Mouse (Mus musculus): Measurements from ENCODE around the gene Gpr137. TPM values are rescaled to one million over a fixed set of nuclear protein-coding genes. Genes with fewer than 3 reads are reported as not detected.

The Gpr137 gene
- polyA plus RNA-seq, 1 experiment from 2014 or later: 29.5 TPM

DNA sequence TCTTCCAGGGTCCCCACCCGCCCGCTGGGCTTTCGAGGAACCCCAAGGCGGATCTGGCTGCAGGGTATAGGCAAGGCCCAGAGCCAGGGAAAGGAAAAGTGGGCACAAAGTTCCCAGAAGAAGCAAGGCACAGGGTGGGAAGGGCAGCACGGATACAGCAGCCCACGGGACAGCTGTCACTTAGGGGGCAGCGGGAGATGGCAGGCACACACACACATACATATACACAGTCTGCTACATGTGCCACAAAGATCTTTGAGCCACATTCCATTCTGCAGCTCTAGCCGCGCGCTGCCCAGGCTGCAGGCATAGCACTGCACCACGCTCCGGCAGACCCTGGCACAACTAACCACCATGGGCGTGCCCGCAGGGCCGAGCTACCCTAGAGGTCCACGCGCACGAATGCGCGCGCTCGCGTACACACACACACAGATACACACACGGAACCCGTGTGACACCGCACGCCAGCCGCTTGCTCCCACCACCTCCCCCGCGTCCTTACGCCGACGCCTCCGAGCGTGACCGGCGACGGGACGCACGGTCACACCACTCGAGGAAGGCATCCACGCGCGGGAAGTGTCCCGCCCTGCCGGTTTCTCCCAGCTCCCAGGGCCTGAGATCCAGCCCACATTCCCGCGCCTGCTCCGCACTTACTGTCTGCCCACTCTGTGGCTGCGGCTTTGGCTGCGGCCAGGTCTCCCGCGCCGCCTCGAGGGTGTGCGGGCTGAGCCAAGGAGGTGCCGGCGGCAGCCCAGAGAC is 8.7 kb downstream of the Gpr137 start:
- peaks cover 20% of the 10 kb centered on the region for H3K4me1 ChIP-seq
- no peak overlapping the region; the same call in 1 of the 2 replicates for H3K27ac ChIP-seq (replicated peaks)
- WGBS: 3% methylated on average over 58 of the region's 58 CpGs

DNA sequence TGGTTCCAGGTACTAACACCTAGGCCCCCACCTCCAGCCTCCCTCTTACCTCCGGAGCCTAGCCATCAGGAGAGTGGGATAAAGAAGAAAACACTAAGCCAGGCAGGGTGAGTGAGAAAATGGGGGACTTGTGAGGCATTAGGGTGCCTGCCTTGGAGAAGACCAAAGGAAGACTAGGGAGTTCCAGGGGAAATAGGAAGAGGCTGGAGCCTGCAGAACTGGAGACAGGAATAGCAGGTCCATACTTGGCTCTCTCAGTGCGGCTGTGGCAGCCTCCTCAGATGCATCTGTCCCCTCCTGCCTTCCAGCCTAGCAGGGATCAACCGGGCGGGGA is 9.2 kb downstream of the Gpr137 start:
- Histone ChIP-seq H3K9me3 (replicated peaks) (no peaks in the 10 kb centered on the region), H3K27ac (replicated peaks) (no peak overlapping the region), H3K4me3 (no peak overlapping the region), H3K36me3 (0 out of 2 replicates have a peak, but pooled peaks cover 1% of the 10 kb centered on the region), H3K4me1 (peaks cover 23% of the 10 kb centered on the region), H3K27me3 (ENCODE audit: low read depth, poor library complexity, severe bottlenecking) (peaks cover 85% of the 10 kb centered on the region)
- no peak for DNase-seq (ENCODE audit: low spot score)
- WGBS: 18% methylated on average over 4 of the region's 4 CpGs

More for the DNA sequence above, 8.7 kb downstream of the Gpr137 start:
- peaks cover 85% of the 10 kb centered on the region for H3K27me3 ChIP-seq (ENCODE audit: low read depth, poor library complexity, severe bottlenecking)
- H3K9me3 ChIP-seq (replicated peaks): no peaks in the 10 kb centered on the region
- H3K36me3 ChIP-seq: 0 out of 2 replicates have a peak, but pooled peaks cover 2% of the 10 kb centered on the region
- DNase-seq (ENCODE audit: low spot score): no peak
- H3K4me3 ChIP-seq: peak overlapping the region; percentile 47

DNA sequence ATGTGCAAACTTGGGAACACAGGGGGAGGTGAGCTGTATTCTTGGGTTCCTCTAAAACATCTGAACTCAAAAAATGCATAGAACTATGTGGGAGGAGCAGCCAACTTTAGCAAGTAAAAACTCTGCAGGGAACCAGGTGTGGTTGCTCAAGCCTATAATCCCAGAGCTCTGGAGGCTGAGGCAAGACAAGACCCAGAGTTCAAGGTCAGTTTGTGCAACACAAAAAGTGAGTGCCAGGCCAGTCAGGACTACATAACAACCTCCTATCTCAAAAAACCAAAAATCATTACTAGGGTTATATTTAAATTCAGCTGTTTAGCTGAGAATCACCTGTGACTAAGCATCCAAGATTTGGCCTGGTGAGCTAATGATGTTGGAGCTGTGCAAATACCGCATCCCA is 10.3 kb downstream of the Gpr137 start:
- Histone ChIP-seq H3K36me3 (no peaks in the 10 kb centered on the region), H3K27ac (replicated peaks) (no peak overlapping the region), H3K4me1 (peaks cover 32% of the 10 kb centered on the region), H3K4me3 (no peak overlapping the region), H3K27me3 (ENCODE audit: low read depth, poor library complexity, severe bottlenecking) (peaks cover 95% of the 10 kb centered on the region), H3K9me3 (replicated peaks) (no peaks in the 10 kb centered on the region)
- WGBS: 48% methylated on average over 1 of the region's 1 CpGs
- no peak for DNase-seq (ENCODE audit: low spot score)

DNA sequence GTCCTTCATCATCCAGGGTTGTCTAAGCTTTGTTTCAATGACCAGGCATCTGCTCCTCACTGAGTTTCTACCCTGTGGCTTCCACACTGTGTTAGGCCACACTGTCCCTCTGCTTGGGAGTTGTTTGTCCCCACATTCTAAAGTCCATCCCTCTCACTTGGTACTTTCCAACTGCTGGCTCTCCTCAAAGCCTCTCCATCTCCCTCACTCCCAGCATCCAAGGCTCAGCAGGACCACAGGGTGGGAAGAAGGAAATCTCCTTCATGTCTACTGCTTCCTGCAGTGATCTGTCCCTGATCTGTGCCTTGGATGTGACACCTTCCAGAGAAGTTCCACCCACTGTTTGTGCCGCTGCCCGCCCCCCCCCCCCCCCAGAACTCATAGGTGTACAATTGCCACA is 11.3 kb downstream of the Gpr137 start:
- Histone ChIP-seq H3K27ac (replicated peaks) (no peak overlapping the region), H3K4me1 (peaks cover 42% of the 10 kb centered on the region), H3K36me3 (no peaks in the 10 kb centered on the region), H3K4me3 (no peak overlapping the region), H3K27me3 (ENCODE audit: low read depth, poor library complexity, severe bottlenecking) (peaks cover 100% of the 10 kb centered on the region), H3K9me3 (replicated peaks) (no peaks in the 10 kb centered on the region; the same call in 1 of the 2 replicates)
- DNase-seq (ENCODE audit: low spot score): no peak
- whole genome bisulfite sequencing: 0% methylated on average over 2 of the region's 2 CpGs

DNA sequence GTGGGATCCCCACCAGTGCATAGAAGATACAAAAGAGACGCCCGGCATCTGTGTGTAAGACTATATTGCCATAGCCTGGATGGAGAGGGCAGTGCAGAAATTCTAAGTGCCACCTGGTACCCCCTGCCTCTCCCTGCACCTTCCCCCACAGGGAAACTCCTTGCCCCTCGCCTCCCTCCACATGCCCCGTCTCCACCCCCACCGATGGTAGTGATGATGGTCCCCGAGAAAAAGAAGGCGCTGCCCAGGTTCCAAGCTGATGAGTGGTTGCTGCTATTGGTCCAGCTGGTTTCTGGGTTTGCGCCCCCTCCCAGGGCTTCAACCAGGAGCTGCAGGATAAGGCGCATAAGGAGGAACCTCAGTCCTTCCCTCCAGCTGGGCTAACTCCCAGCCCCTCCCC is 14.2 kb downstream of the Gpr137 start:
- no peak for DNase-seq (ENCODE audit: low spot score)
- WGBS: 8% methylated on average over 9 of the region's 9 CpGs
- Histone ChIP-seq H3K9me3 (replicated peaks) (no peaks in the 10 kb centered on the region; the same call in 1 of the 2 replicates), H3K36me3 (no peaks in the 10 kb centered on the region), H3K4me3 (no peak overlapping the region; the same call in 1 of the 2 replicates), H3K27me3 (ENCODE audit: low read depth, poor library complexity, severe bottlenecking) (peaks cover 100% of the 10 kb centered on the region), H3K27ac (replicated peaks) (no peak overlapping the region), H3K4me1 (peaks cover 44% of the 10 kb centered on the region)

DNA sequence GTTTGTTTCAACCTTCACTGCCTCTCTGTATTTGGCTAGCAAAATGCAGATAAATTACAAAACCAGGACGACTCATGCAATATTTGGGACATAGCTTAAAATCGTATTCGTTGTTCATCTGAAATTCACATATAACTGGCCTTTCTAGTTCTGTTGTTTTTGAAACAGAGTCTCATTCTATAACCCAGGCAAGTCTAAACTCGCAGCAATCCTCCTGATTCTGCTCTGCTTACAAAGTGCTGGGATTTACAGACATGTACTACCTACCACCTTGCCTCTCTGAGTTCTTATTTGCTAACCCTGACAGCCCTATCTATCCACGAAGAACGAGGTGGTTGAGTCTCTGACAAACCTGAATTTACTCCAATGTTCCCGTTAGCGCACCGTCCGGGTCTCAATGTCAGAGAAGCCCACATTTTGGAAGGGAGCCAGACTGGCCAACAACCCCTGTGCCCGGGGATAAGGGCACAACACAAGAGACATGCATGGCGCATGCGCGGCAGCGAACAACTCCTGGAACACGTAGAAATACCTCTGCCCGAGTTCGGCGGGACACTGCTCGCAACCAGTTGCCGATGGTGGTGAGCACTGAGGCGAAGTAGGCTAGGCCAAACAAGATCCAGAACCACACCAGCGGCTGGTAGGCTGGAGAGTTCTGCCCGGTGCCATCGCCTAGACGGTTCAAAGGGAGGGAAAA is 15.6 kb downstream of the Gpr137 start:
- Histone ChIP-seq H3K27ac (replicated peaks) (no peak overlapping the region), H3K9me3 (replicated peaks) (no peaks in the 10 kb centered on the region; the same call in 1 of the 2 replicates), H3K36me3 (no peaks in the 10 kb centered on the region), H3K27me3 (ENCODE audit: low read depth, poor library complexity, severe bottlenecking) (peaks cover 97% of the 10 kb centered on the region), H3K4me3 (peak overlapping the region; percentile 42), H3K4me1 (peaks cover 54% of the 10 kb centered on the region)
- DNase-seq (ENCODE audit: low spot score): peak; percentile 45
- WGBS: 9% methylated on average over 26 of the region's 26 CpGs

DNA sequence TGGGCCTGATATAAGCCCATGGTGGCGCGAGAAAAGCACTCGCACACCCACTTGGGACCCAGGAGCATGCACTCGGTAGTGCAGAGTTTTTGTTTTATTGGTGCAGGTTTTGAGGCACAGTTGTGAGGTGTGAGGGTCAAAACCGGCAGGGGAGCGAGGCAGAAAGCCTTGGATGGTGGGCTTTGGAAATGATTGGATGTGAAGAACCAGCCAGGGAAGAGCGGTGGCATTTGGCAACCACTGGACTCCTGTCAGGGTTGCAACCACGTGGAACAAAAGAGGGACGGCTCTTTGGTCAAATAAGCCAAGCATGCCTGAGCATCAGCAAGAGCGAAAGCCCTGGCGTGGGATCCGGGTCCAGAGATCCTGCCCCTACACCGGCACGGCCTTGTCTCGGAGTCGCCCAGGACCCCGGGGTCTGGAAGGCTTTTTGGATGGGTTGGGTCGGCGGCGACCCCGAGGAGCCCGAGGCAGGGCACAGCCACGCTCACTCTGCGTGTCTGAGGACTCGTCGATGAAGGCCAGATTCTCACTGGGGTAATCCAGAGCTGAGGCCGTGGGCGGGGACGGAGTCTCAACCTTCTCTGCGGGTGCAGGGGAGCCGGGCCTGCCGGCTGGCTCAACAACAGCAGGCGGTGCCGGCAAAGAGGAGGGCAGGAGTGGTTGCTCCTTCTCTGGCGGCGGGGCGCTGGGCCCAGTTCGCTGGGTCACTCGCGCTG is 16.5 kb downstream of the Gpr137 start:
- Histone ChIP-seq H3K4me1 (peaks cover 54% of the 10 kb centered on the region), H3K27ac (replicated peaks) (no peak overlapping the region), H3K9me3 (replicated peaks) (no peaks in the 10 kb centered on the region; the same call in 1 of the 2 replicates), H3K36me3 (no peaks in the 10 kb centered on the region), H3K27me3 (ENCODE audit: low read depth, poor library complexity, severe bottlenecking) (peaks cover 87% of the 10 kb centered on the region), H3K4me3 (peak overlapping the region; percentile 24)
- no peak for DNase-seq (ENCODE audit: low spot score)
- 5% methylated on average over 40 of the region's 40 CpGs for WGBS

DNA sequence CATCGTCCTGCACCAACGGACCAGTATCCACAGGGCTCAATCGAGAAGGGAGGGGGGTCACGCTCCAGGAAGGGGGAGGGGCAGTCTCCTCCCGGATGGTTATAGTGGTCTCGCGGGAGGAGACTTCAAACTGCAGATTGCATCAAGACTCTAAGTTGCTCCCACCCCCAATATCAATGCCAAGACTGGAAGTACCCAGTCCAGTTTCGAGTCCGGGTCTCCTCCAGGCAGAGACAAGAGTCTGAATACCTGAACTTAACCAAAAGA is 17.0 kb downstream of the Gpr137 start, which contains the start of gene Catsperz:
Catsperz (minus strand) TSS at position 74 of the 267 bp plus-strand sequence.
- DNase-seq (ENCODE audit: low spot score): no peak

DNA sequence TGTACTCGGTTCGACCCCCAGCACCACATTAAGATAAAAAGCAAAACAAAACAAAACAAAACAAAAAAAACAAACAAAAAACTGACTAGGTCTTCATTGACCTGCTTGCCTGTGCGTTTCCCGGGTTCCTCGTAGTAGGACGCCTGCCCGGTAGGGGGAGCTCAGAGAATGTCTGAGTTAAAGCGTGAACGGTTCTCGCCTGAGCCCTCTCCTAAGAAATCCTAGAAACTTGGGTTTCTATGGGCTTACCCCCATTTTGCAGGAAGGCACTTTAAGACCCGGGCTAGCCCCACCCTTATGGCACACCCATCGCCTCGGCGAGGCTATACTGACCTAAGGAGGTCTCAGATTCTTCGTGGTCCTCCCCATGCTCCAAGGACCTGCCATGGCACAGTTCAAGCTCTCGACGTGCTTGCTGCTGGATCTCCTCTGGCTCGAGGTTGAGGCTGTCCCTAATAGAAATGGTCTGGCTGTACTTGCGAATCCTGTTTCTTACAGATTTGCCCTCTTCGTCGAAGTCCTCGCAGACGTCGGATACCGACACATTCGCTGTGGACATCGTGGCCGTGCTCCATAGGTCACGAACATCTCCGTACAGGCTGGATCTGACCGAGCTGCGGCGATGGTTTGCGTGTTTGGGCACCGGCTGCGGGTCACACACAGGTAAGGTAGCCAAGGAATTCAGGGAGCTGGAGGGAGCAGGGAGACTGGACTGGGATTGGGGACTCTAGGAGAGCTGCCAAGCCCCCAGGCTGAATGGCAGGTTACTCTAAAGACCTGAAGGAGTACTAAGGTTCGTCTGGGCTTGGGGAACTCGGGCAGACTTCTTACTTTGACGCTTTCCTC is 17.6 kb downstream of the Gpr137 start:
- Histone ChIP-seq H3K27ac (replicated peaks) (no peak overlapping the region), H3K36me3 (no peaks in the 10 kb centered on the region), H3K4me1 (peaks cover 65% of the 10 kb centered on the region), H3K4me3 (peak overlapping the region; percentile 24), H3K9me3 (replicated peaks) (no peaks in the 10 kb centered on the region; the same call in 1 of the 2 replicates), H3K27me3 (ENCODE audit: low read depth, poor library complexity, severe bottlenecking) (peaks cover 77% of the 10 kb centered on the region)
- WGBS: 5% methylated on average over 39 of the region's 39 CpGs
- peak; percentile 77 for DNase-seq (ENCODE audit: low spot score)

More for the DNA sequence above, 17.0 kb downstream of the Gpr137 start, which contains the start of gene Catsperz:
- Histone ChIP-seq H3K27ac (replicated peaks) (no peak within 1 kb of the TSS), H3K27me3 (ENCODE audit: low read depth, poor library complexity, severe bottlenecking) (peaks cover 82% of the 10 kb centered on the region), H3K4me1 (peaks cover 60% of the 10 kb centered on the region), H3K9me3 (replicated peaks) (no peaks in the 10 kb centered on the region; the same call in 1 of the 2 replicates), H3K4me3 (peak within 1 kb of the TSS; percentile 24), H3K36me3 (no peaks in the 10 kb centered on the region)
- 6% methylated on average over 9 of the region's 9 CpGs for whole genome bisulfite sequencing

DNA sequence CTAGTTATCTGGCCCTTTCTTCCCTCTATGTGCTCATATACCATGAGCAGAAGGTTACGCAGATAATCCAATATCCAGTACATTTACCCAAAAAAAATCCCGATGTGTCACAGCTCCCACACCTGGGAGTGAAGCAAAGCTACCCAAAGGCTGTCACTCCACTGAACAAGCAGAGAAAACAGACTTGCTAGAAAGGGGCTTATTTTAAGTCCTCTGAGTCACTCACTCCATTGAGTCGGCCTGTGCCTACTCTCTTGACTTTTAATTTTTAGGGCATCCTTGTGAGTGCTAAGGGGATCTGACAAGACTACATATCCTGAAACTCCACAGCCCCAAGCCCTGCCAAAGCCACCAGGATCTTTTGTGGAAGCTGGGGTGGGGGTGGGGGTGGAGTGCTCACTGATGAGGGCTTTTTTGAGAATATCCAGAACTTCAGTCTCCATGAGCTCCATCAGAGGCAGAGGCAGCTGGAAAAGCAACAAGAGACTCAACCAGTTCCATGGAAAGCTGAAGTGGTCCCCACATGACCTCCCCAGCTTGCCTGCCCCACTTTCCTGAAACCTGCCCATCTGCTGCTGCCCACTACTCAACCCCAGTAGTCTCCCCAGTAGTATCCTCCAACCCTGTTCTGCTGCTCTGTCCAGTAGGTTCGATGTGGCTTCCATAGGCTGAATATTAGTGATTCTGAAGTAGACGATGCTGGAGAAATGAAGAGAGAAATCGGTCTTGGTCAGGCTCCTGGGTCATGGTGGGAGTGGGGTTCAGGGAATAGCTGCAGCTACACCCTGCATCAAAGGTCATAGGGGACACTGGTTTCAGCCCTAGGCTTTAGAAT is 19.2 kb downstream of the Gpr137 start:
- no peak for DNase-seq (ENCODE audit: low spot score)
- peak overlapping the region; percentile 76; the same call in 1 of the 2 replicates for H3K4me3 ChIP-seq
- WGBS: 63% methylated on average over 6 of the region's 6 CpGs
- no peaks in the 10 kb centered on the region; the same call in 1 of the 2 replicates for H3K9me3 ChIP-seq (replicated peaks)
- H3K27ac ChIP-seq (replicated peaks): no peak overlapping the region
- H3K27me3 ChIP-seq (ENCODE audit: low read depth, poor library complexity, severe bottlenecking): peaks cover 61% of the 10 kb centered on the region
- no peaks in the 10 kb centered on the region for H3K36me3 ChIP-seq
- H3K4me1 ChIP-seq: peaks cover 66% of the 10 kb centered on the region

All from midbrain, embryonic 10.5 days (tissue).